Mouse (Mus musculus) thymus, adult 2 months (tissue): Measurements from ENCODE around the gene Narf.

ENCODE experiments used
- CTCF ChIP-seq: fragments of 200-500 bp; IDR thresholded peaks from 2 replicates; pipeline ENCODE4 v1.5.1; 2012; ENCODE audit warnings: mild to moderate bottlenecking, control low read depth, low read length, moderate library complexity, borderline replicate concordance; ENCODE audit not compliant: control insufficient read depth, poor library complexity, insufficient read depth; ENCODE audit errors: extremely low read depth
- POLR2A ChIP-seq: fragments of 200-500 bp; IDR thresholded peaks from 2 replicates; pipeline ENCODE4 v1.6.1; 2012; ENCODE audit warnings: mild to moderate bottlenecking, low read length, control low read depth, moderate library complexity; ENCODE audit not compliant: control insufficient read depth, poor library complexity, insufficient read depth; ENCODE audit errors: extremely low read depth

DNA sequence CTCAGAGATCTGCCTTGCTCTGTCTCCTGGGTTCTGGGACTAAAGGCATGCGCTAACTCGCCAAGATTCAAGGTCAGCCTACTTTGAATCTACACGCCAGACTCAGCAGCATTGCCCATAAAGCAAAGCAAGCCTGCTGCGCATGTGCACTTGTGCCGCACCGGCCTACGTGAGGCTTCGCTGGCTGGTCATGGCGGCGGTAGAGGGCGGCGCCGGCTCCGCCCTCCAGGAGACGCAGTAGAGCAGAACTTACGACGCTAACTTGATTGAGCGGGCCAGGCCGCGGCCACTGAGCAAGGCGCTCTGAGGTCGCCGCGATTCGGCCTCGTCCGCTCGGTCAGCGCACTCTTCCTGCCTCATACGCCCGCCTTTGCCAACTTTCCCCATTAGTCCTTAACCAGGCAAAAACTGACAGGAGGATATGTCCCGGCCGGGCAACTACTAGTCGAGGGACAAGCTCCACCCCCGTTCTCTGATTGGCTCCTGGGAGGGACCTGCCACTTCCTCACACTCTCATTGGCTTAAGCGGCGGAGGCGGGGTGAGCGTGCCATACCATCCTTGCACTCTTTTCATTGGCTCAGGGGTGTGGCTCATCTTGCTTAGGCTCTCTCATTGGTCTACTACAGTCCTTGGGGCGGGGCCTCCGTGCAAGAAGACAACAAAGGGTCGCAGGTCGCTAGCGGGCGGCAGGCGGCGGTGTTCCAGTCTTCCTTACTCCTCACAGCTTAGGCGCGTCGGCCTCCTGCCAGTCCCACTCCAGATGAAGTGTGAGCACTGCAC lies at the start of gene Narf:
- peak; percentile 51 for TF ChIP-seq CTCF
- TF ChIP-seq POLR2A = peak; percentile 85; the same call in 1 of the 2 replicates
